Mouse (Mus musculus): ENCODE data around the gene Gmds.

DNA sequence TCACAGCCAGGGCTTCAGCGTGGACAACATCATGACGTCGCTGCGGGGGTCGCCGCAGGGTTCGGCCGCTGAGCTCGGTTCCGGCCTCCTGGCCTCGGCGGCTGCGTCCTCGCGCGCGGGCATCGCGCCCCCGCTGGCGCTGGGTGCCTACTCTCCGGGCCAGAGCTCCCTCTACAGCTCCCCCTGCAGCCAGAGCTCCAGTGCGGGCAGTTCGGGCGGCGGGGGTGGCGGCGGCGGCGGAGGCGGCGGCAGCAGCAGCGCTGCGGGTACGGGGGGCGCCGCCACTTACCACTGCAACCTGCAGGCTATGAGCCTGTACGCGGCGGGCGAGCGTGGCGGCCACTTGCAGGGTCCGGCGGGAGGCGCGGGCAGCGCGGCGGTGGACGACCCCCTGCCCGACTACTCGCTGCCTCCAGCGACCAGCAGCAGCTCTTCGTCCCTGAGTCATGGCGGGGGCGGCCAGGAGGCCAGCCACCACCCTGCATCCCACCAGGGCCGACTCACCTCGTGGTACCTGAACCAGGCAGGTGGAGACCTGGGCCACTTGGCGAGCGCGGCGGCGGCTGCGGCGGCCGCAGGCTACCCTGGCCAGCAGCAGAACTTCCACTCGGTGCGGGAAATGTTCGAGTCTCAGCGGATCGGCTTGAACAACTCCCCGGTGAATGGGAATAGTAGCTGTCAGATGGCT, 530.3 kb downstream of the Gmds start:
- TF ChIP-seq CTCF (IDR thresholded peaks at IDR 0.05; ENCODE audit: control insufficient read depth, insufficient read depth, insufficient replicate concordance, low read depth, low read length) (no peak), POLR2A (IDR thresholded peaks at IDR 0.05; ENCODE audit: control insufficient read depth, low read depth, low read length) (no peak)

Data from testis, adult 2 months (tissue).